Mouse (Mus musculus): ENCODE results near the gene Rbm43. TPM values are rescaled to one million over a fixed set of nuclear protein-coding genes. Genes with fewer than 3 reads are reported as not detected.

Rbm43 gene
- total RNA-seq (2021), result 1 to 10 TPM; 4.9 to 5.1 TPM
- long read RNA-seq, experiment 1, transcript Rbm43-201 (5 exons, 2,057 nt), result major isoform, 10 of 14 reads
- long read RNA-seq, experiment 1, partial matches to known transcripts, result 0 of 14 reads
- long read RNA-seq, experiment 1, other reads (novel, unspliced or antisense), result 4 of 14 reads
- long read RNA-seq, experiment 2, partial matches to known transcripts, result 0 of 5 reads
- long read RNA-seq, experiment 2, other reads (novel, unspliced or antisense), result 1 of 5 reads

DNA sequence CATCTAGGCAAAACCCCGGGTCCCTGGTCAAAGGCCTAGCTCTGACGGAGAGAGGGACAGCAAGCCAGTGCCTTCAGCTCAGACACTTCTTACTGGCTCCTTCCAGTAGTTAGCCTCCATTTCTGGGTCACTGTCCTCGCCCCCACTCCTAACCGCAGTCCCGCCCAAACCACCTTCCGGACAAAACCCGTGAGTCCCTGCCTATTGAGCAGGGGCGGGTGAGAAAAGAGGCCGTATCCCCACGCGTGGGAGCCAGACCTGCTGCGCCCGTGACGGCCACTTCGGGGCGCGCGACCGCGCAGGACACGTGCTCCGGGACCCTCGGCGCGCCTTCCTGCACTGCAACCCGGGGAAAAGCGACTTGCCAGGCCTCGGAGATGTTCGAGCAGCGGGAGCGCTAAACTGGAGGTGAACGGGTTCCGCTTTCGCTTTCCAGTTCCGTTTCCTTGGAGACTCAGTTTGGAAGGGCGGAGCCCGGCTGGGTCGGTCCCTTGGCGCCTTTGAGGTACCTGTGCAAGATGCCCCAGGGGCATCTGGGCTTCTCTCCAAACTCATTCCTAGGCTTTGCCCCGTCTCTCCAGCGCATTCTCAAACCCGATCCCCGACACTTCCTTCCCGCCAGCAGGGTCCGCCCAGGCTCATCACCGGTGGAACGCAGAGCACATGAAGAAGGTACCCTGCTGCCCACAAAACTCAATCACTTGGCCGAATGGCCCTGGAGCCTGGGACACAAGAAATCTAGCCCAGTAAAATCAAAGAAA lies at the start of gene Rbm43:
Rbm43 (minus strand) TSS at position 590 of the 761 bp plus-strand sequence.
- peak; percentile 73 to 78 for DNase-seq
- intact Hi-C loops (cut with DNase I), result loop anchor here (5.0 kb wide), 2 partner anchors 38 to 138 kb away; partner anchors contain the start of genes Nmi and Rif1

DNA sequence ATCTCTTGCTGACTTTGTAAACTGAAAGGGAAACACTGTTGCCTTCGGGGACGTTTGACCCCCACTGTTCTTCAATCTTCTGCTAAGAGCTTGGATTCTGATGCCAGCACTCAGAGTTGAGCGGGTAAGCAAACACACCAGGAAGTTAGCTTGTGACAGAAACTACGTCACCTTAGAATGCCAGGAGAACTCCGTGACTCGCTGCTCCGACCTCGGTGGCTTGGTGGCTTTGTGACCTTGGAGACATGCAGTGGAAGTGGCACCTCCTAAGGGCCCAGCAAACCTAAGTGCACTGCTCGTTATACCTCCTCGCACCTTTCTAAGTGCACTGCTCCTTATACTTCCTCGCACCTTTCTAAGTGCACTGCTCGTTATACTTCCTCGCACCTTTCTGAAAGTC lies 47.3 kb upstream of the Rbm43 start:
- intact Hi-C loops (cut with DNase I), result no loop called here

GRCm38 (mm10) chr2:51981630-51982029 lies 46.7 kb upstream of the Rbm43 start:
- peak; percentile 19 to 36 for DNase-seq
- intact Hi-C loops (cut with DNase I), result no loop called here

More for the DNA sequence above, 47.3 kb upstream of the Rbm43 start:
- DNase-seq, result no peak

- DNase-seq, result peak in 1 of 2 experiments; percentile 15
- intact Hi-C loops (cut with DNase I), result loop anchor here (2.0 to 5.0 kb wide), 2 partner anchors 41 to 99 kb away; partner anchors contain the start of gene Rif1
Observed at GRCm38 (mm10) chr2:51973410-51973968, 38.5 kb upstream of the Rbm43 start, which contains the start of gene Nmi. Gene Nmi (minus strand): TSS chr2:51973494.

- intact Hi-C loops (cut with DNase I), result loop anchor here (2.0 to 5.0 kb wide), 2 partner anchors 41 to 100 kb away; partner anchors contain the start of gene Rif1
Observed at GRCm38 (mm10) chr2:51972641-51973409, 37.9 kb upstream of the Rbm43 start.

GRCm38 (mm10) chr2:51972142-51972541 lies 37.2 kb upstream of the Rbm43 start:
- intact Hi-C loops (cut with DNase I), result loop anchor here (2.0 to 5.0 kb wide), 2 partner anchors 40 to 101 kb away; partner anchors contain the start of gene Rif1
- peak; percentile 26 to 31 for DNase-seq

More at GRCm38 (mm10) chr2:51972641-51973409, 37.9 kb upstream of the Rbm43 start:
- DNase-seq, result peak; percentile 66 to 68

GRCm38 (mm10) chr2:51970897-51971296 lies 35.9 kb upstream of the Rbm43 start:
- intact Hi-C loops (cut with DNase I), result loop anchor here (5.0 kb wide), 1 partner anchor 39 kb away; no protein-coding TSS in a partner anchor

GRCm38 (mm10) chr2:51967288-51967687 lies 32.3 kb upstream of the Rbm43 start:
- no peak for DNase-seq
- intact Hi-C loops (cut with DNase I), result no loop called here

More at GRCm38 (mm10) chr2:51970897-51971296, 35.9 kb upstream of the Rbm43 start:
- DNase-seq, result no peak

GRCm38 (mm10) chr2:51953648-51954204 lies 18.8 kb upstream of the Rbm43 start:
- intact Hi-C loops (cut with DNase I), result no loop called here
- no peak for DNase-seq

DNA sequence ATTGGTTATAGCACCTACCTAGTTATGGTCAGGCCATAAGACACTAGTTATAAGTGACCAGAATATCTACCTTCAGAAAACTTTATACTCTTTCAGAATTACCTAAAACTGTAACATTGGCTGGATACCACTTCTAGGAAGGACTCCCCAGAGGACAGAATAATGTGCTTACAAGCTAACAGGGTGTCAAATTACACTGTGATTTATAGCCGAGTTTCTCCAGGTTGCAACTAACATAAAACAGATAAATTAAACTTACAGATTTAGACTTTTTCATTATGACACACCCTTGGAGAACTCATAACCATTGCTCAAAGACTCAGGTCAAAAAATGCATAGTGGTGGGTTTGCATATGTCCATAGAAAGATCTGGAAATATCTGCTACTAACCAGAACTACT lies 15.9 kb upstream of the Rbm43 start:
- intact Hi-C loops (cut with DNase I), result no loop called here
- no peak for DNase-seq

GRCm38 (mm10) chr2:51948105-51948830 lies 13.3 kb upstream of the Rbm43 start:
- DNase-seq, result no peak
- intact Hi-C loops (cut with DNase I), result no loop called here

- intact Hi-C loops (cut with DNase I), result no loop called here
Observed at GRCm38 (mm10) chr2:51945812-51946211, 10.8 kb upstream of the Rbm43 start.

DNA sequence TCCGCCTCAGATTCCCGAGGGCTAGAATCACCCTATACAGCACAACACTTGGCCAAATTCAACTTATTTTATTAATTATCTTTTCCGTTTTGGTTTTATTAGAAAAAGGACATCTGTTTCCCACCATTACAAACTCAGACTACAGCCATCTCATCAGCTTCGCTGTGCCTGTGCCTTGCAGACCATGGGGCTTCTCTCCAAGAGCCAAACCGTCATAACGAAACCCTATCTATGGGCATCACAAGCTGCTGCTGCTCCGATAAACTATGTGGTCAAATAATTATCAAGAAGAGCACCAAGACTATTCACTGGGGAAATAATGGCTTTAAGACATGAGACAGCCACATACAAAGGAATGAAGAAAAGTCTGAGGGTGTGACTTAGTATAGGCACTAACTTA lies 6.9 kb upstream of the Rbm43 start:
- intact Hi-C loops (cut with DNase I), result no loop called here

More at GRCm38 (mm10) chr2:51945812-51946211, 10.8 kb upstream of the Rbm43 start:
- DNase-seq, result no peak

DNA sequence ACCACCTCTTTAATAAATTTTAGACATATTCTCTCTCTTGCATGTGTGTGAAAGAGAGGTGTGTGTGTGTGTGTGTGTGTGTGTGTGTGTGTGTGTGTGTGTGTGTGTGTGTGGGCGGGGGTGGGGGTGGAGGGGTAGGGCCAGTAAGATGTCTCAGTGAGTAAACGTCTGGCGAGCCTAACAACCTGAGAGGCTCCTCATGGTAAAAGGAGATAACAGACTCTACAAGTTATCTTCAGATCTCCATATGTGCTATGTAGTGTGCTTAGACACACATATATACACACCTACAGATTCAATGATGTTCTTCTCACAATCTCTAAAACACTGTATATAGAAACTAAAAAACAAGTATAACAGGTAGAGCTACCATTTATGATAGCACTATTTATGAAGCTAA lies 3.8 kb upstream of the Rbm43 start:
- intact Hi-C loops (cut with DNase I), result loop anchor here (5.0 kb wide), 1 partner anchor 134 kb away; the partner anchor contains the start of gene Rif1
- no peak for DNase-seq

More for the DNA sequence above, 6.9 kb upstream of the Rbm43 start:
- DNase-seq, result no peak

GRCm38 (mm10) chr2:51937004-51937403 lies 2.0 kb upstream of the Rbm43 start:
- intact Hi-C loops (cut with DNase I), result loop anchor here (5.0 kb wide), 1 partner anchor 135 kb away; the partner anchor contains the start of gene Rif1
- DNase-seq, result no peak

DNA sequence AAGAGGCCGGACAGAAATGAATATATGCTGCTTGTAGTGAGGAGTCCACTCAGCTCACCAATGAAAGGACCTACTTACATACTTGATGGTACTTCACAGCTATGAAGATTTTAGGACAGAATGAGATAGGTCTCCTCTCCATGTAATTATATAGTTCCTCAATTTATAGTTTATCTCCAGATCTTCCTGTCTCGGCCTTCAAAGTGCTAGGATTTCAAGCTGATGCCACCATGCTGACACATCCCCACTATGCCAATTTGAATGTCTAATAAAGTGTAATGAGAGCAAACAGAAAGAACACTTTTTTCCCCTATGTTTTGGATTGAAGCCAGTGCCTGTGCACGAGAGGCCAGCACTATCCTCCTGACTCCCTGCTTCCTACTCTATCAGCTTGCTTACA lies 1.6 kb upstream of the Rbm43 start:
- intact Hi-C loops (cut with DNase I), result loop anchor here (5.0 kb wide), 1 partner anchor 136 kb away; the partner anchor contains the start of gene Rif1
- no peak for DNase-seq

GRCm38 (mm10) chr2:51935921-51936320 lies 958 bp upstream of the Rbm43 start:
- intact Hi-C loops (cut with DNase I), result loop anchor here (5.0 kb wide), 1 partner anchor 136 kb away; the partner anchor contains the start of gene Rif1

GRCm38 (mm10) chr2:51933341-51934134 lies 1.4 kb downstream of the Rbm43 start:
- intact Hi-C loops (cut with DNase I), result loop anchor here (5.0 kb wide), 1 partner anchor 39 kb away; the partner anchor contains the start of gene Nmi

More at GRCm38 (mm10) chr2:51935921-51936320, 958 bp upstream of the Rbm43 start:
- no peak for DNase-seq

More at GRCm38 (mm10) chr2:51933341-51934134, 1.4 kb downstream of the Rbm43 start:
- DNase-seq, result no peak

Measured in heart, postnatal 14 days (tissue).